Mouse (Mus musculus) bone marrow macrophage, adult 2 months (primary cell): Measurements from ENCODE around the gene Epha10. TPM values are rescaled to one million over a fixed set of nuclear protein-coding genes. Genes with fewer than 3 reads are reported as not detected.

Source experiments
- H3K27ac ChIP-seq: 2 replicates; pipeline ENCODE4 v1.5.1; 2012; ENCODE audit warnings: low read depth, low read length; ENCODE audit not compliant: insufficient read depth
- H3K4me1 ChIP-seq: 2 replicates; pipeline ENCODE4 v1.6.1; 2012; ENCODE audit warnings: low read length; ENCODE audit not compliant: control insufficient read depth, insufficient read depth
- H3K4me3 ChIP-seq: 2 replicates; pipeline ENCODE4 v1.5.1; 2012; ENCODE audit warnings: mild to moderate bottlenecking, low read length, moderate library complexity; ENCODE audit not compliant: insufficient read depth
- CTCF ChIP-seq: IDR thresholded peaks from 2 replicates; pipeline ENCODE4 v1.5.1; 2012; ENCODE audit warnings: low read depth, mild to moderate bottlenecking, low read length, moderate library complexity
- POLR2A ChIP-seq: IDR thresholded peaks from 2 replicates; pipeline ENCODE4 v1.6.1; 2012; ENCODE audit warnings: mild to moderate bottlenecking, low read depth, low read length, borderline replicate concordance
- polyA plus RNA-seq: library from polyadenylated mRNA; stranded (reverse); fragments of >200 nt; gene quantifications from 2 replicates; pipeline ENCODE4 v1.2.4, GENCODE M21; 2012; ENCODE audit not compliant: missing spikeins, insufficient read depth, insufficient read length

Gene Epha10
- polyA plus RNA-seq, 1 experiment, result not detected

- TF ChIP-seq CTCF (no peak), POLR2A (no peak)
- peaks cover 9% of the 10 kb centered on the region for H3K4me1 ChIP-seq
- no peak overlapping the region for H3K27ac ChIP-seq
- no peak overlapping the region for H3K4me3 ChIP-seq
These were observed 24.4 kb upstream of the Epha10 start for GRCm38 (mm10) chr4:124856294-124856693.

DNA sequence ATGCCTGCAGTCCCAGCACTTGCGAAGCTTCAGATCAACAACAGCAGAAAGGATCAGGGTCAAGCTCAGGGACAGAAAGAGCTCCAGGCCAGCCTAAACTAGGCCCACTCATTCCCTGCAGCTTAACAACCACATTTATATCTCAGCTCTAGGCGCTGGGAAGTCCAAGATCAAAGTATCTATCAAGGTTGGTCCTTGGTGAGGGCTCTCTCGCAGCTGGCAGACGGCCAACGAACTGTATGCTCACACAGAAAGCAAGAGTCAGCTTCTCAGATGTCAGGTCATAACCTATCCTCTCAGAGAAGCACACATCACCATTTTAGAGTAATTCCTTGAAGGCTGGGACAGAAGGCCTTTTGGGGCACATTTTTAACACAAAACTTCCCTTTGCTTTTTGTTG, 22.3 kb upstream of the Epha10 start:
- Histone ChIP-seq H3K4me1 (no peaks in the 10 kb centered on the region), H3K4me3 (no peak overlapping the region), H3K27ac (no peak overlapping the region)
- no peak for TF ChIP-seq POLR2A
- TF ChIP-seq CTCF, result no peak

DNA sequence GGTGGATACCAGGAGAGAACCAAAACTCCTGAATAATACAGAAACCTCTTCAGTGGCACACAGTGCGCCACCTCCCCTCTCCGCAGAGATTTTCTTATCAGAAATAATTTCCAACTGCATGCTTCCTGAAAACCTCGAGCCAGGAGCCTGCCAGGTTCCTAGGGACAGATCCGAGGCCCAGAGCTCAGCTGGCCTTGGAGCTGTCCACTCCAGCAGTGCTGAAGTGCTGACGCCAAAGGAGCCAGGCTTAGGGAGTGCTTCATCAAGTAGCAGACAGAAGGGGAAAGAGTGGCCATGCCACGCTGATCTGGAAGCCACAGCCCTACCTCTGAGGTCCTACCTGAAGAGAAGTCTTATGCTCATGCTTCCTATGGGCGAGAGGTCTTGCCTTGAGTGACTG, 20.3 kb upstream of the Epha10 start:
- no peak for TF ChIP-seq CTCF
- TF ChIP-seq POLR2A, result no peak
- H3K4me3 ChIP-seq, result no peak overlapping the region
- H3K27ac ChIP-seq, result no peak overlapping the region
- H3K4me1 ChIP-seq, result no peaks in the 10 kb centered on the region

- H3K27ac ChIP-seq, result no peak within 1 kb of the TSS
- no peaks in the 10 kb centered on the region for H3K4me1 ChIP-seq
- peak within 1 kb of the TSS; percentile 30 for H3K4me3 ChIP-seq
- TF ChIP-seq POLR2A (no peak), CTCF (no peak)
These were observed 19.2 kb upstream of the Epha10 start, which contains the start of gene Maneal for GRCm38 (mm10) chr4:124861283-124862188. Maneal (minus strand) TSS chr4:124862171.

DNA sequence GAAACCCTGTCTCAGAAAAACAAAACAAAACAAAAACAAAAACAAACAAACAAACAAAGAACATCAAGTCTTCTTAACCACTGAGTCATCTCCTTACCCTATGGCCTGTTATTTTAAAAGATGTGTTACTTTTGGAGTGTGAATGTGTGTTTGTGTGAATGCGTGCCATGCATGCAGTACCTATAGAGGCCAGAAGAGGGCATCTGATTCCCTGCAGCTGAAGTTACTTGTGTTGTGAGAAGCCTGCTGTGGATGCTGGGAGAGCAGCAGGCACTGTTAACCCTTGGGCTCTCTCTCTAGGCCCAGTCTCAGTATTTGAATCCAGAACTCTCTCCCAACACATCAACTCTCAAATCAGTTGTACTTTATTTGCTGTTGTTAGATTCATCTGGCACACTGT, 8.0 kb upstream of the Epha10 start:
- Histone ChIP-seq H3K4me3 (no peak overlapping the region), H3K4me1 (no peaks in the 10 kb centered on the region), H3K27ac (no peak overlapping the region)
- TF ChIP-seq POLR2A (no peak), CTCF (no peak)

GRCm38 (mm10) chr4:124881341-124881908, 726 bp downstream of the Epha10 start:
- no peaks in the 10 kb centered on the region for H3K4me1 ChIP-seq
- no peak for TF ChIP-seq POLR2A
- TF ChIP-seq CTCF, result no peak

GRCm38 (mm10) chr4:124882151-124882729, 1.5 kb downstream of the Epha10 start:
- TF ChIP-seq CTCF (no peak), POLR2A (no peak)
- Histone ChIP-seq H3K4me1 (no peaks in the 10 kb centered on the region), H3K4me3 (no peak overlapping the region), H3K27ac (no peak overlapping the region)

More at GRCm38 (mm10) chr4:124881341-124881908, 726 bp downstream of the Epha10 start:
- Histone ChIP-seq H3K27ac (no peak overlapping the region), H3K4me3 (no peak overlapping the region)

DNA sequence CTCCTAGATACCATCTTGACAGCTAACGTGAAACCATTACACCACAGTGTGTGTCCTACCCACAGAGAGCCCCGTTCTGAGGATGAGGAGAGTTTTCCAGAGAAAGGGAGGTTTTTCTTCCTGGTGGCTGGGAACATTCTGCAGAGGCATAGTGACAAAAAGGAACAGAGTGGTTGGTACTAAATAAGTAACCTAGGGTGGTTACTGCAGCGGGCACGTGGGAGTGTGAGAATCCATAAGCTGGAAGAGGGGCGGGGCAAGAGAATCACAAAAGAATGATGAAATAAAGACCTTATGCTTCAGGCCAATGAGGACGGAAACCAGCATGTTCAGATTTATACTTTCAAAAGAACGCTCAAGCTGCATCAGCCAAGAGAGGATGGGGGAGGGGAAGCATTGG, 8.0 kb downstream of the Epha10 start:
- Histone ChIP-seq H3K4me1 (no peaks in the 10 kb centered on the region), H3K4me3 (no peak overlapping the region), H3K27ac (no peak overlapping the region)
- no peak for TF ChIP-seq CTCF
- no peak for TF ChIP-seq POLR2A

- H3K27ac ChIP-seq, result no peak overlapping the region
- no peak overlapping the region for H3K4me3 ChIP-seq
- TF ChIP-seq CTCF (no peak), POLR2A (no peak)
- no peaks in the 10 kb centered on the region for H3K4me1 ChIP-seq
These were observed 9.2 kb downstream of the Epha10 start for GRCm38 (mm10) chr4:124889935-124890334.

DNA sequence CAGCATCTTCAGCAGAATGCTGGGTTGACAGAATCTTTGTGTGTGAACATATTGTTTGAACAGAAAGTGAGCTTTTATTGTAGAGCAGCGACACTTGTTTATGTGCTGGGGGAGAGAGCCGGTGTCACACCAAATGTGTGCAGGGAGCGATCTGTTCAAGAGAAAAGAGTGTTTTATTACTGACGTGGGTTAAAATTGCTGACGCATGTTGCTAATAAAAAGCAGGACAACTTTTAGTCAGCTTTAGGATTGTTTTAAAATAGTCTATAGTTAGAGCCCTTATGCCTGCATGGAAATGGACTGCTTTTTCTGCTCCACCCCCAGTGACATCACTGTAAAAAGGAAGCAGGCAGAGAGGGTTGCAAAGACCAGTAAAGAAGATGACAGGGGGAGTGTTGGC, 10.1 kb downstream of the Epha10 start:
- Histone ChIP-seq H3K4me3 (no peak overlapping the region), H3K4me1 (no peaks in the 10 kb centered on the region), H3K27ac (no peak overlapping the region)
- TF ChIP-seq CTCF (no peak), POLR2A (no peak)
